Mouse (Mus musculus): ENCODE data around the gene Pgs1.

Pgs1 gene

DNA sequence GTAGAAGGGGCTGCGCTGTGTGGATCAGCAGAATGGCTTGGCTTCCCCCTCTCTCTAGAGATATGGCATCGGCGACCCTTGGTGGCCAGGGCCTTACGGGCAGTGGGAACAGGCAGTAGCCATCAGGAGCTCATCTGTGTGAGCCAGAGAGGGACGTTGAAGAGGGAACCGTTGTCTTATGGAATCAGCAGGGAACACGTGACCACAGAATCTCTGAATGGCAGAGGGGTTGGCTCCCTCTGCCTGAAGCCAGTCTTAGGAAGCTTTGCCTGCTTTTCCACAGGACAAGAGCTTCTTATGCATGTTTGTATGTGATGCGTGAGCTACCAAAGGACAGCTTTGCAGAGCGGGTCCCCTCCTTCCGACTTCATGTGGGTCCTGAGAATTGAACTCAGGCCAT is 72.8 kb downstream of the Pgs1 start:
- no peak for DNase-seq

DNA sequence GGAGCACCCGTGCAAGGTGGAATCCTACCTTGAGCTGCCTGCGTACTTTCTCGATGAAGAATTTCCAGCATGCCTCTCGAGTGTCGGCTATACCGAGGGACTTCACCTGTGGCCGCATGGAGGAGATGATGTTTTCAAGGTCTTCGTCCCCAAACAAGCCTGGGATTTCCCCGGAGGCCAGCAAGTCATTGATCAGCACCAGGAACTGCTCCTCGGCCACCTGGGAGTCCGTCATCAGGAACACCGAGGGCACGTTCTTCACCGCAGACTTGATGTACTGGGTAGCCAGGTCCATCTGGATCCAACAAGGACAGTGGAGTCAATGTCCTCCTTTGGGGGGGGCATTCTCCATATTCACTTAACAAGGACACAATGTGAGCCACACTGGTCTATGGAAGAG is 73.9 kb downstream of the Pgs1 start:
- DNase-seq: no peak

DNA sequence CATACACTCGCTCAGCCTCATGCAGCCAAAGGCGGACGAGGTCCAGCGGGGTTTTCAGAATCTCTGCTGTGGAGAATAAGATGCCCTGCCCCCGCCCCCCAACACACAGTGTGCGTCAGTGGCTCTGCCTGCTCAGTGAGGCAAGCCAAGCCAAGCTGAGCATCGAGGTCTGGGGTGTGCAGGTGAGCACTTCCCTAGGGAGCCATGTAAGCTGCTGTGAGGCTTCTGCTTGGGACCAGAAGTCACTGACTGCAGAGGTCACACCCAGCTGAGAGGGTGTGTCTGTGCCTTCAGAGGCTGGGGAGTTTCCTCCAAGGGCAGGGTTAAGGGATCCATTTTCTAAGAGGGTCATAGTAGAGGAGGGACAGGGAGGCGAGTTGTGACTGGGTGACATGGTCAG is 81.5 kb downstream of the Pgs1 start:
- no peak for DNase-seq

DNA sequence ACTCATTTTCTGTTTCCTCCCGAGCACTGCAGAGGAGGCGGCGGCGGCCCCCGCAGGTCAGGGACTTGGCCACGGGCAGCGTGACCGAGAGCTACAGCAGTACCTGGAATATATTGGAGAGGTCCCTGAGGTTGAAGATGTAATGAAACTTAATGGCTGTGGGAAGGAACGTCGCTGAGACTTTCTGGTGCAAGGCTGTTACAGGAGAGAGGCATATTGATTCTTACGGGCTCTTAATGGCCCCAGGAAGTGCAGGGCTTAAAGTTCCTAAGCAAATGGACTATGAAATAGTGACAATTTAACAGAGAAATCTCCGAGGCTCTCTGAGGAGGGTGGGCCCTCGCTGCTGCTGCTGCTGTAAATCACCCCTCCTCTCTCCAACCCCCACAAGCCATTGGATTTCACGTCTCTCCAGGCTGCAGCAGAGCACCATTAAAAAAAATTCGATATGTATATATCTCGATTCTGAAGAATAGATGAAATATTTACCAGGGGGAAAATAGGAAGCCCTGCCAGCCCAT is 82.8 kb downstream of the Pgs1 start:
- DNase-seq: no peak

DNA sequence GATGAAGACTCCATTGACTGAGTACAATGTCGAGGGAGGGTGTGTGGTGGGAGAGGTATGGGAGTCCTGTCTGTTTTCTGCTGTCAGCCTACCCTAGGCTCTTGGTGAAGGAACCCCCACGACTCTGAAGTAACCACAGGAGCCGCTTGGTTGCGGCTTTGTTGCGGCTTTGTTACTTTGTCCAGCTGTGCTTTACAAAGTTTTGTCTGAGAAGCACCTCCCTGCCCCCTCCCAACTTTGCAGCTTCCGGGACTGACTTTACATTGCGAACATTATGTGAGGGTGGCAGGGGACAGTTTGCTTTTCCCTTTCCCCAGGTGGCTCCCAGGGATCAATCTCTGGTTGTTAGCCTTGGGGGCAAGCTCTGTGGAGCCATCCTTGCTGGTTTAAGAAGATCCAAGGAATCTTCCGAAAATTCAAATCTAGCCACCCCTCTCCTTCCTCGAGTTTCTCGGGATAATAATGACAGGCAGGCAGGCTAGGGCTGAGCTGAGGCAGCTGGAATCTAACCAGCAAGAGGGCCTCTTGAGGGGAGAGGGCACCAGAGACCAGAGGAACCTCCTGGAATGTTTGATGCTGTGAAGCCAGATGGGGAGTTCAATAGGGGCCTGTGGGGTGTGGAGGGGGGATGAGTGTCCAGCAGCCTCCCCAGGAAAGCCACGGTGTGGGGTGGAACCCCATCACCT is 85.3 kb downstream of the Pgs1 start:
- no peak for DNase-seq
